Mouse (Mus musculus) spleen, postnatal 14 days (tissue): ENCODE measurements around the gene Cabp7.
"Not testable (repeated sequence)": the region's sequence is repeated elsewhere in the genome, so short reads cannot be mapped to it uniquely, and the experiment has no call there.

ENCODE experiments used
- DNase-seq, 2 experiments: peaks; one replicate each; pipeline ENCODE4 v3.0.0; 2021 to 2022; ENCODE audit warnings: low spot score in 2 of 2

The Cabp7 gene

DNA sequence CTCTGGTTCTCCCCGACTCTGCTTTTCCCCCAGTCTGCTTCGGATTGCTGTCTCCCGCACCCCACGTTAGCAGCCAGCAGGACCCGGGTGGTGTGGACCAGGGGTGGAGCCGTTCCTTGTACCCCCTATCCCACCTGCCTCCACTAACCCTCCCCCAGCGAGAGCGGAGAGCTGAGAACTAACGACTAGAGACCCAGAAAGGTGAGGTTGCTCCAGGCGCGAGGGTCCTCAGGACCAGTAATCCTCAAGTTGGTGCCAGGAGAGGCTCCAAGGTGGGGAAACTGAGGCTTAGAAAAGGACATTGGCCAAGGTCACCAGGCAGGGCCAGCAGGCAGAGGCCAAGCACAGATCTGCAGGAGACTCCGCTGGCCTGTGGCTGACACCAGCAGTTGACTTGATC is 707 bp upstream of the Cabp7 start:
- DNase-seq, result no peak

DNA sequence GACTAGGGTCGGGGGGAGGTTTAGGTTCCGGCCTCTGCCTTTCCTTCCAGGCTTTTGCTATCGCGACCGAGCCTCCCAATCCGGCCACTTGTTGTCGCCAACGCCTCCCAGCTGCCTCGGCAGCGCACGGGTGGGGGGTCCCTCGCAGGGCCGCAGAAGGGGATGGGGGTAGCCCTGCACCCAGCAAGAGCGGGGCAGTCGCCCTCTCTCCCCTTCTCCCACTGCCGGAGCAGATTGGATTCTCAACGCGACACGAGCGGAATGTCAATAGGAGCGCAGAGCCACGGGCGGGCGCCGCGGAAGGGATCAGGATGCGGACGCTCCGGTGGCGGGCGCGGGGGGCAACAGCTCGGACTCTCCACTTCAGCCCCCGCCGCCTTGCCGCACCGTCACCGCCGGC is 609 bp downstream of the Cabp7 start:
- DNase-seq, result no peak

DNA sequence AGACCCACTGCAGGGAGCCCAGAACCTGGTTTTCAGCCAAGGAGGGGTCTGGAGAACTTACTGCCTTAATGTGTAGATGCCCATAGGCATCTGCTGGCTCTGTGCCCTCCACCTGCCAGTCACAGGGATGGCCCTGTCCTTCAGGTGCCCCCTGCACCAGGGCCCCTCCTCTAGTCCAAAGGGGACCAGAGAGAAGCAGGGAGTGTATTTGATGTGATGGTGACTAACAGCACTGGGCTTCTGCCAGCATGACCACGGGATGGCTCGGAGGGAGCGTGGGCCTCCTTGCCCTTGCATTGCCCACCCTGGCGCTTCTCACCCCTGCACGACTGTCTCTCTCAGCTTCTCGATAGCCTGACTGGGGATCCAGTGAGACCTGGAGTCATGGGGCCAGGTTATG is 1.9 kb downstream of the Cabp7 start:
- DNase-seq, result no peak

DNA sequence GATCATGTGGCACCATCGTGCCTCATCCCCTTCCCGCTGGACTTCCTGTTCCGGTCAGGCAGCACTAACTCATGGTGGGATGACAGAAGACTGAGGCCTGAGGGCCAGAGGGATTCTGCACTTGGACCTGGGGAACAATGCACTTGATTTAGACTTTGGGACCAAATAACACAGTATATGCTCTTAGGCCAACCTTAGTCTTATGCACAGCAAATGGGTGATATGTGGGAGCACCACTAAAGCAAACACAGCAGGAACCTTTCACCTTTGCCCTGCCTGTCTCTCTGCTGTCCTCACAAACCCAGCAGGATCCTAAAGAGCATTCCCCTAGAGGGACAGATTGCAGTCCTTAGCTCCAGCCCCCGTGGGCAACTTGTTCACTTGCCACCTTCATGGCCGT is 5.8 kb downstream of the Cabp7 start:
- no peak for DNase-seq

DNA sequence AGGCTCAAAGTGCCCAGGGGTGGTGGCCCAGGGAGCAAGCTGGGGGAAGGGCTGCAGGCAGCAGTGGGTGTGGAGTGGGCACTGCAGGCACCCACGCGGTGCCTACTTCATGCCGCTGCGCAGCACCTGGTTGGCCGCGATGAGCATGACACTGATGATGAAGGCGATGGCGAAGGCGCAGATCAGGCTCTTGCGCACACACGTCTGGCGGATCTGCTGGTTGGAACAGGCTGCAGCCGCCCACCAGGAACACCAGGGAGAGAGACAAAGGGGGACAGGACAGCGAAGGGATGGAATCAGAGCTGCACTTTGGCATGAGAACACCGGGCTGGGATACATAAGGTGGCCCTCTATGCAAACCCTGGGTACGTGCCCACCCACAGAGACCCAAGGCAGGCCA is 7.9 kb downstream of the Cabp7 start:
- DNase-seq, result no peak

DNA sequence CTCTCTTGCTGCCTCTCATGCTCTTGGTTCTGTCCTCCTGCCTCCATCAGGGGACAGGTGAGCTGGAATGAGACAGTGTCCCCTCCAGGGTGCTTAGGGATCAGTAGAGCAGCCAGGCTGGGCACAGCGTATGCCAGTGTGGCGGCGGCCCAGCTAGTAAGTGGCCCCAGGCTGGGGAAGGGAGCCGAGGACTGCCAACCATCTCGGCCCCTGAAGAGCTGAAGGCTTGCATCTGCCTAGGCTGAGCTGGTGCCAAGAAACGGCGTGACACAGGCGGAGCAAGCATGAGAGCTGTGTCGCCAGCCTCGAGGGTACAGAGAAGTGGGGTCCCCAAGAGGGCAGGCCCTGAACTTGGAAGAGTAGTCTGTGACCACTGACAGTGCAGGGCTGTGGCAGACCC is 8.9 kb downstream of the Cabp7 start:
- DNase-seq, result no peak

DNA sequence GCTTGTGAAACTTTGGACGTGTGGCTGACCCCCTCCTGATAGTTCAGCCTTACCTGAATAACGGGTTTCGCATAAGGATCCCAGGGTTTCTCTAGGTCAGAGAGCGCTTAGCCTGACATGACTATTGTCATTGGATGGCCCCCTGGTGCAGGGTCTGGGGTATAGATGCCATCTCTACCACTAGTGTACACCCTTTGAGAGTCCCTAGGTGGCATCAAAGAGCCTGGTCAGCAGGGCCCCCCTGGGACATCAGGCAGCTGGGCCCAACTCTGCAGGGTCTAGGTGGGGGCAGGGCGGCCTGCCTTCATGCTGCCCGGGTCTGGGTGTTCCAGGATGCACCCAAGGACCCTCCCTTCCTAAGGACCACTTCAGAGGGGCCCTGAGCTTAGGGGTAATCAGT is 10.2 kb downstream of the Cabp7 start:
- DNase-seq, result no peak

DNA sequence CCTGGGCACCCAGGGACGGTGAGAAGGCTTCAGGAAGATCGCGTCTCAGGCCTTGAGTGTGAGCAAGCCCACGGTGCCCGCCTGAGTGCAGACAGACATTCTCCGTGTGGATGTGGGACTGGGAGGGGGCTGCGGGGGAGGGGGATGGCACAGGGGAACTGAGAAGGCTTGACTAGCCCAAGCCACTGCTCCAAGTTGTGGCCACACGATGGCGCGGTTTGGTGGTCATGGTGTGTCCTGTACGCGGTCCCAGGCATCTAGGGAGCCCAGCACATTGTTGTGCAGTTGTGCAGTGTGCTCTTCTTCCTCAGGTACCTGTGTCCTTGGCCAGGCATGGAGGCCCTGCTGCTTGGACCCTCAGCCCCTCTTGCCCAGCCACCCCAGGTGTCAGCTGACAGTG is 12.4 kb downstream of the Cabp7 start:
- no peak for DNase-seq

DNA sequence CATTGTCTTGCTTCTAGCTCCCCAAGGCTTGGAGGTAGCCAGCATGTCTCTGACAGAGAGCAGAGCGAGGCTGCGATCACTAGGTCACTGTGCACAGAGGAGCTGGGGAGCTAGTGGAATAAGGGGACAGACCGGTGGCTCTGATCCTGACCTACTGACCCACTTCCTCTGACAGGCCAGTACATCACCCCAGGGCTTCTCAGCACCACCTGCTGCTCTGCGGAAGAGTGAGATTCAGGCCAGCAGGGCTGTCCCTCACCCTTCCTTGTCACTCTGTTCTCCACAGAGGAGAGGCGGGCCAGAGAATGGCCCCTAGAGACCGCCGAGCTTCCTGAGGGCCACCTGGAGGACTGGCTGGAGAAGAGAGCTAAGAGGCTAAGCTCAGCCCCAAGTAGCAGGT is 14.8 kb downstream of the Cabp7 start:
- no peak for DNase-seq

DNA sequence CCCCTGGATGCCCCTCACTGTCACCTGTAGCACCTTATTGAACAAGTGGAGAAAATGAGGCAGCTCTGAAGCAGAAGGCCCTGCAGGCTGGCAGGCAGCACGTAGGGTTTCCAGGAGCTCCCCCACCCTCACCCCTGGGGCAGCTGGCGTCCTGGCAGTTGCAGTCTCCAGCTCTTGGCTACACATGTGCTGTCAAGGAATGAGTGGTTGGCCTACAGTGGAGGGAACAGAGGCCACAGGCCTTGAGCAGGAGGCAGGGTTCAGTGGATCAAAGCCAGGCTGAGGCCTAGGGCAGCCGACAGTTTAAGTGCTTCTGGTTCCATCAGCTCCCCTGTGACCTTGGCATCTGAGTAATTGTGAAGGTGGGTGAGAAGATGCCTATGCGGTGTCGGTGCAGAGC is 15.7 kb downstream of the Cabp7 start:
- no peak for DNase-seq

DNA sequence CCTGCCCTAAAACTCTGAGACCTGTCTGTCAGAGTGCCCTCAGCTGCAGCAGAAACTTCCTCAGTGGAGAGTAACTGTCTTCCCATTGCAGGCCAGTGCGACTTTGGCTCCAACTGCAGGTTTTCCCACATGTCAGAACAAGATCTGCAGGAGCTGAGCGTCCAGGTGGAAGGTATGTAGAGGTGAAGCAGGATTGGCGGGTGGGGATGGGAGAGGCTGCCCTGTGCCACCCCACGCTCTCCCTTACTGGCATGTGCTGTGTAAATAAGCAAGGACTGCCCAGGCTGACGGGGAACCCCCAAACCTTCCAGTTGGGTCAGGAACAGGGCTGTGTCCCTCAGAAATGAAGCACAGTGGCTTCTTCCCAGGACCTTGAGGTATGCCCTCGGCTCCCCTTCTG is 16.5 kb downstream of the Cabp7 start:
- no peak for DNase-seq

DNA sequence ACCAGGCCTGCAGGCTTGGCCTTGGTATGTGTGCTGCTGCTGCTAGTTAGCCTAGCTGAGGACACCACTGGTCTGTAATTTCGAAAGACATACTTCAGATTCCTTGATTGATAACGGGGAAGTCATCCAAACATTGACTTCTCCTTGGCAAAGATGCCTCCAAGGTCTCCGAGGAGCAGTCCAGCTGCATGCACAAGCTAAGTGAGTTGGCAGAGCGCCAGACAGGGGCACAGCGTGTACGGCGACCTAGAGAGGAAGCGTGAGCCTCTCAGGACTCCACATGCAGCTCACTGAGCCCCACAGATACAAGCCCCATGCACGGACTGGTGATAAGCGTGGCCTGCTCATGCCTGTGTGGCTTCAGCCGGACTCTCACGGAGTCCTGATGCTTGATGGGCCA is 17.0 kb downstream of the Cabp7 start:
- DNase-seq, result peak in 1 of 2 experiments; percentile 10

DNA sequence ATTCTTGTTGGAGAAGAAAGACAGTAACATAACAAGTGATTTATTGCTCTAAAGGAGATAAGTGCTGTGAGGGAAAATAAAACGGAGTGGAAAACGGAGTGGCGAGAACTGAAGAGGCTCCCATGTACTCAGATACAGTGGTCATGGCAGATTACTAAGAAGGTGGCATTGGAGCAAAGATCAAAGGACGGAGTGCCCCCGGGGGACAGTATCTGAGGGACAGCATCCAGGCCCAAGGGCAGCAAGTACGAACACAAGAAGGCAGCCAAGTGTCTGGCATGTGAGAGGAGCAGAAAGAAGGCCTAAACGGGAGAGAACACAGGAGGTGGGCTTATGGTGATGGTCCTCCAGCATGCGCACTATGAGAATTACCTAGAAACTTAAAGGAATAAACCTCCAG is 24.9 kb downstream of the Cabp7 start:
- no peak for DNase-seq

DNA sequence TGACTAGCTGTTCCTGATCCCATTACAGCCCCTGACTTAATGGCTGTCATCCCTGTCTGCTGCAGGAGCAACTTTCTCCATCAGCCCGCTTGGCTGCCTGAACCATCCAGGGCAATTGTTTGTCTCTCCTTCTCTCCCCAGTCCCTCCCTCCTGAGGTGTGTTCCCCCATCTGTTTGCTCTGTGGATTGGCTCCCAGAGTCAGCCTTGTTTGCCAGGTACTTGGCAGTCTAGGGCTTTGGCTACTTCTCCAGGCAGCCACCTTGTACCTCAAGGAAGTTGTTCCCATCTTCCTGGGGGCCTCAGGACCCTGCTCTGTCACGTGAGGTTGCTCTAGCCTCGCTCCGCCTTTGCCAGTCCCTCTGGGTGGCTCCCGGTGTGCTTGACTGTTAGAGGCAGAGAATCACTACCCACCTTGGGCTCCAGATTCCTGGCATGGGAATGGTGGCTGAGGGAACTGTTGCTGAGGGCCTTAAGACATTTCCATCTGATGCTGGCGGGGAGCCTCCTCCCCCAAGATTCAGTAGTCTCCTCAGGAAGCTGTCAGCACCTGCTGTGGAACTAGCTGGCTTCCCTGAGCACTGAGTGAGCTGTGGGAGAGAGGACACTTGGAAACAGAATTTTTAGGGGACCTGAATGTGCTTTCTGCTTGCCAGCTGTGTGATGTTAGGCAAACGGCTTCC is 25.5 kb downstream of the Cabp7 start:
- DNase-seq, result no peak

DNA sequence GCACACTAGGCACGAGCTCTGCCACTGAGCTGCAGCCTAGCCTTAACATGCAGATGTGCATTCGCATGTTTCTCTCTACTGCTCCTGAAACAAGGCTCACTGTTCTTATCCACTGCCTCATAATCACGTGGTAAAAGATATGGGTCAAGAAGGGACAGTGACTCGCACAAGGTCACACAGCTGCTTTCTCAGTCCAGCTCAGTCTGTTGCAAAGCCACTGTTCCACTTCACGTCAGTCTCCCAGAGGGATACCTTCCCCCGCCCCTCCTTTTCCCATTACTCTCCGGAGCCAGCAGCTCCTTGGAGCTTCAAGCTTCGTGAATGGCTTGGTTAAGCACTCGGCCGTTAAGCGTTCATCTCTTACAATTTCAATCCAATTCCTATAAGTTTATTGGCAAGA is 26.2 kb downstream of the Cabp7 start:
- DNase-seq, result no peak

DNA sequence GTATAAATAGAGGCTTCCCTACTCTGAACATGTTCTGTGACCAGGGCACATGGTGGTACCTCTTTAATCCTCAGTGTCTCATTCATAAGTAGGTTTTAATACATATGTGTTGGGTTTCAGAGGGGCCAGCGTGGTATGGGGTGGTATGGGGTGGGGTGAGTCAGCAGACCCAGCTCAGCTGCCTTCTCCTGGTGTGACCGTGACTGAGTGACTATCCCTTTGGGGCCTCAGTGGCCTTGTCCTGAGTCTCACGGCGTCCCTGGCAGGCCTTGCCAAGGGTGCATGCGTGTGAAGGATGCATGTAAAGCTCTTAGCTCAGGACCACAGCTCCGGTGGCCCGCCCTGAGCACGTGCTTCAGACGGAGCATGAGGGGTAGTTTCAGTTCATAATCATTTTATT is 26.6 kb downstream of the Cabp7 start:
- DNase-seq, result no peak

DNA sequence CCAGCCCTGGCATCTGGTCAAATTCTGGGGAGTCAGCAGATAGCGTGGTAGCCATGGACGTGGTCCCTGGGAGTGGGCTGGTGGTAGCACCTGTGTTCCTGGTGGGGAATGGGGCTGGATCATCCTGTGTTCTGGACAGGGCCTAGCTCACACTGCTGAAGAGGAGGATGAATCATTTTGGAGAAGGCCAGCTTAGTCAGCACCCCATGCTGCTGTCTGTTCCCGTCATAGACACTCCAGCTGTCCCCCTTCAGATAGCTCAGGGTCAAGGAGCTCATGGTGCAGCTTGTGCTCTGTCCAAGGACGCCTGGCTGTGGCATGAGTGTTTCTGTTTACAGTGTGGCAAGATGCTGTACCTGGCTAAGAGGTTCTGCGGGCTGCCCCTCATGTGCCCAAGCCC is 28.0 kb downstream of the Cabp7 start:
- DNase-seq, result no peak

DNA sequence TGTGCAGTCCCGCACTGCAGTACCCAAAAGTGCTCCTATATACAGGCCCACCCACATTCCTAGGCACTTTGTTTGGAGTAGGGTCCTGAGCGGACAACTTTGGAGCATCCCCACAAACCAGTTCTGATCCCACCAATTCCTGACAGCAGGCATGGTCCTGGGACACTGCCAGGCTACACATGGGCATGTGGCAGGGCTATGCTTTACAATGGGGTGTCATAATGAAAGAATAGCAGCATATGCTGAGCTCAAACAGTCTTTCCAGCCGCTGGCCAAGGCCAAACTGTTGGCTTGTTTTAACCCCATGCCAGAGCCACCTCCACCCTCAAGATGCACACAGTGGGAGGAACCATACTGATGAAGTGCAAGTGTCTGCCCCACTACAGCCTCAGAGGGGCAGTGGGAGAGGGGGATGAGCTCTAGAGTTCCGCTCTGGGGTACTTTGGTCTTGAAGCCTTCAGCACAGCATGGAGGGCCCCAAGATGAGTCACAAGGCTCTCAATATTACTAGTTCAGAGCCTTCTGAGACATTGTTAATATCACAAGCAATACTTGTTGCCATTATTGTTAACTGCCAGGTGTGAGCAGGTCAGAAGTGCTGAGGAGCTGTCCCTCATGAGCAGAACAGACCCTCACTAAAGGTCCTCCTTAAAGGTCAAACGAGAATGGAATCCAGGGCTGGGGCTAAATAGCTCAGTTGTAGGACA is 29.9 kb downstream of the Cabp7 start:
- no peak for DNase-seq

DNA sequence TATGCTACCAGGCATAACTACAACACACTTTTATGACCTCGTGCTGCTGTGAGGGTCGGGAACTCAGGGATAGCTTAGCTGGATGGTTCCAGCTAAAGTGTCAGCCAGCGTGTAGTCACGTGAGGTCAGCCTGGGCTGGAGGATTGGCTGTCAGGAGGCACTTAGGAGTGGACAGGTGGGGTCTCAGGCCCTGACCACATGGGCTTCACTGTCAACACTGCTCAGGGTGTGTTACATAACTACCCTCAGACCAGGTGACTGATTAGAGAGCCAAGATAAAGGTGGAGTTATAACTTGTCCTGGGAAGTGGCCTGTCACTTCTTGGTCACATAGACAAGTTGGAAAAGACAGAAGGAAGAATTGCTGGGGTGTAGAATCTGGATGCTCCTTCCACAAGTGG is 31.0 kb downstream of the Cabp7 start:
- no peak for DNase-seq

DNA sequence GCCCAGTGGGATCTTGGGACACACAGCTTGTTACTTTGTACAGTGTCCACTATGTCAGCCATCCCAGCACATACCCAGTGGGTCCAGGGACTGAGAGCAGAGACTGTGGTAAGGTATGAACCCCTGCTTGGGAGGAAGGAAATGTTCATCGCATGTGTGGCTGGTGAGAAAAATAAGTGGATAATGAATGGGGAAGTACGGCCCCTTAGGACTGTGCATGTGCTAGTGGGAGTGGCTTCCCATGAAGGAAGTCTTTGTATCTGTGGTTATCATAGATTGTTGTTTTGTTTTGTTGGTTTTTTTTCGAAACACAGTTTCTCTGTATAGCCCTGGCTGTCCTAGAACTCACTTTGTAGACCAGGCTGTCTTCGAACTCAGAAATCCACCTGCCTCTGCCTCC is 31.9 kb downstream of the Cabp7 start:
- DNase-seq, result no peak

DNA sequence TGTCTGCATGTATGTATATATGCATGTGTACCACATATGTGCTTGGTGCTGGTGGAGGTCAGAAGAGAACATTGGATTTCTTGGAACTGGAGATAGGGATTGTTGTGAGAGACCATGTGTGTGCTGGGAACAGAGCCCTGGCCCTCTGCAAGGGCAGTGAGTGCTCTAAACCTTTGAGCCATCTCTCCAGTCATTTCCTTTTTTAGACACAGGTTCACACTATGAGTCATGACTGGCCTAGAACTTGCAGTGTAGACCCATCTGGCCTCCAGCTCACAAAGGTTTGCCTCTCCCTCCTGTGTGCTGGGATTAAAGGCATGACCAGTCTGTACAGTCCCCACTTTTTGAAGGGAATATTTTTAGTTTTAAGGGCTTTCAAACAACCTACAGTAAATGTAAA is 33.8 kb downstream of the Cabp7 start:
- DNase-seq, result no peak

DNA sequence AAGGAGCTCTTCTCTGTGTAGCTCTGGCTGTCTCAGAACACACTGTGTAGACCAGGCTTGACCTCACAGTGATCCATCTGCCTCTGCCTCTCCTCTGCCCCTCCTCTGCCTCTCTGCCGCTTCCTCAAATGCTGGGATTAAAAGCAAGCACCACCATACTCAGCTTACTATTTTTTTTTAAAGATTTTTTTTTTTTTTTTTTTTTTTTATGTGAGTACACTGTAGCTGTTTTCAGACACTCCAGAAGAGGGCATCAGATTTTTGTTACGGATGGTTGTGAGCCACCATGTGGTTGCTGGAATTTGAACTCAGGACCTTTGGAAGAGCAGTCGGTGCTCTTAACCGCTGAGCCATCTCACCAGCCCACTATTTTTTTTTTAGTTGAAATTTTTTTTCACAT is 36.4 kb downstream of the Cabp7 start:
- DNase-seq, result not testable (repeated sequence)

DNA sequence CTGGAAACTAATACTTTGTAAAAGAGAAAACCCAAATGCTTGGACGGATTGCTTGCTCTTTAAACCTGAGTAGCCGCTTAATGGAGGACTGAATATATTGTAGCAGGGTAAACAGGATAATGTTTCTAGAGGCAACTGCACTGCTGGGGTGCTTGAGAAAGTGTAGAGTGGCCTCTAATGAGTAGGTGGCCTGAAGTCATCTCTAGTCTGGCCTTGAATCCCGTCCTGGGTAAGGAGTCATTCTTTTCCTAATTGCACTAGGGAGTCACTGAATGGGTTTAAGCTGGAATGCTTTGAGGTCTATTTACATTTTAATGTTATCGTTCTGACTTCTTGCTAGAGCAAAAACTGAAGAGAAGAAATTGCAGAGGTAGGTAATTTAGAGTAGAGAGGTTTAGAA is 41.4 kb downstream of the Cabp7 start:
- no peak for DNase-seq
